Mouse (Mus musculus): ENCODE measurements around the gene Ccr1l1. TPM values are rescaled to one million over a fixed set of nuclear protein-coding genes. Genes with fewer than 3 reads are reported as not detected.

The Ccr1l1 gene
- polyA plus RNA-seq, 1 experiment from 2014 or later, result not detected

Other genes with a start within 250 kb of the Ccr1l1 start
- gene Cxcr6, start 171.9 kb downstream of the Ccr1l1 start, polyA plus RNA-seq (2015; fragmentation: Nextera tagmentation; extraction: Ambion mirVana), result 0.42 and 1.3 TPM in 2 replicates
- gene Fyco1, start 126.5 kb downstream of the Ccr1l1 start, polyA plus RNA-seq (2015; fragmentation: Nextera tagmentation; extraction: Ambion mirVana), result 30.9 and 33.4 TPM in 2 replicates
- not detected in 2 replicates for gene Xcr1, start 116.4 kb downstream of the Ccr1l1 start, polyA plus RNA-seq (2015; fragmentation: Nextera tagmentation; extraction: Ambion mirVana)
- gene Ccr1, start 9.7 kb downstream of the Ccr1l1 start, polyA plus RNA-seq (2015; fragmentation: Nextera tagmentation; extraction: Ambion mirVana), result 1.9 TPM in 2 replicates
- 0.05 TPM in 1 of 2 replicates, not detected in the other for gene Ccr3, start 43.6 kb upstream of the Ccr1l1 start, polyA plus RNA-seq (2015; fragmentation: Nextera tagmentation; extraction: Ambion mirVana)
- gene Ccr2, start 123.5 kb upstream of the Ccr1l1 start, polyA plus RNA-seq (2015; fragmentation: Nextera tagmentation; extraction: Ambion mirVana), result 1.9 and 3.1 TPM in 2 replicates
- 1.2 TPM in 2 replicates for gene Ccr5, start 143.1 kb upstream of the Ccr1l1 start, polyA plus RNA-seq (2015; fragmentation: Nextera tagmentation; extraction: Ambion mirVana)

Measured in heart, embryonic 15.5 days (tissue).